In genomic region chr19:46857277-46857989, GRCm38 (mm10) we compare ENCODE assay signal across 9 mouse cellular contexts.
DNase-seq lines count a peak whose midpoint lies in the region; ATAC-seq and TF ChIP-seq lines count a peak whose summit lies in the region.
"Had no signal": no experiment of that assay in that cellular context is flagged by ENCODE, and none has a peak within 500 bp of the region (broad histone marks: within the 10 kb centered on the region; RNA-seq: fewer than 3 reads in every experiment).

No protein-coding gene starts in this region.

- DNase-seq in lung, postnatal 0 days (ENCODE audit: low spot score), result no peak
- no peak for DNase-seq in lung, postnatal 25 days (ENCODE audit: low spot score)
- peak; percentile 35 for DNase-seq in embryo, embryonic 11 days
- peak; percentile 54 for DNase-seq in kidney, adult 9 months
- peak; percentile 61 for DNase-seq in retina, adult 2 months (ENCODE audit: low read depth, low spot score)
- DNase-seq in right cerebral cortex, adult 18-20 months, result no peak
- DNase-seq in frontal cortex, postnatal 25 days (ENCODE audit: low spot score in 2 of 2), result no peak

- H3K9ac ChIP-seq in lung, postnatal 0 days (replicated peaks; ENCODE audit: low read depth), result no peak overlapping the region
- H3K9ac ChIP-seq: embryonic facial prominence, embryonic 12.5 days had no signal

- no peak overlapping the region for H3K4me2 ChIP-seq in lung, postnatal 0 days (replicated peaks; ENCODE audit: low read depth, low read length)
- H3K4me2 ChIP-seq: embryonic facial prominence, embryonic 12.5 days had no signal

- H3K4me1 ChIP-seq in lung, postnatal 0 days (ENCODE audit: insufficient read depth, low read depth, low read length), result no peaks in the 10 kb centered on the region

- H3K9me3 ChIP-seq in lung, postnatal 0 days (ENCODE audit: low read length), result no peaks in the 10 kb centered on the region
- H3K9me3 ChIP-seq: embryonic facial prominence, embryonic 12.5 days had no signal

- no peak overlapping the region for H3K4me3 ChIP-seq in lung, postnatal 0 days (ENCODE audit: low read depth, low read length)
- H3K4me3 ChIP-seq: embryonic facial prominence, embryonic 12.5 days; myocyte had no signal

- H3K36me3 ChIP-seq in lung, postnatal 0 days (ENCODE audit: insufficient read depth, low read length), result no peaks in the 10 kb centered on the region
- H3K36me3 ChIP-seq: embryonic facial prominence, embryonic 12.5 days had no signal

- peak; percentile 59 for TF ChIP-seq CTCF in lung, postnatal 0 days (IDR thresholded peaks at IDR 0.05)

- 46% methylated on average over 9 of the region's 9 CpGs for WGBS in lung, postnatal 0 days

- H3K27me3 ChIP-seq in lung, postnatal 0 days (replicated peaks; ENCODE audit: insufficient read depth, low read length), result no peaks in the 10 kb centered on the region
- H3K27me3 ChIP-seq: embryonic facial prominence, embryonic 12.5 days had no signal

- no peak for TF ChIP-seq EP300 in lung, postnatal 0 days (IDR thresholded peaks at IDR 0.05)

- peak; percentile 43 for ATAC-seq in lung, postnatal 0 days

- no peak overlapping the region for H3K27ac ChIP-seq in lung, postnatal 0 days (ENCODE audit: low read length)
- H3K27ac ChIP-seq: embryonic facial prominence, embryonic 12.5 days had no signal

Comparison
In these comparisons a context has a peak if more than half of its experiments do, and no peak if none do; other contexts are left out.
1. DNase-seq: peak in embryo, embryonic 11 days (single experiment), kidney, adult 9 months (single experiment) and retina, adult 2 months (single experiment); none in lung, postnatal 0 days (single experiment), lung, postnatal 25 days (single experiment), right cerebral cortex, adult 18-20 months (single experiment) and frontal cortex, postnatal 25 days (0 of 2).